Comparison of ENCODE assay signal across 14 mouse cellular contexts in the genomic region with DNA sequence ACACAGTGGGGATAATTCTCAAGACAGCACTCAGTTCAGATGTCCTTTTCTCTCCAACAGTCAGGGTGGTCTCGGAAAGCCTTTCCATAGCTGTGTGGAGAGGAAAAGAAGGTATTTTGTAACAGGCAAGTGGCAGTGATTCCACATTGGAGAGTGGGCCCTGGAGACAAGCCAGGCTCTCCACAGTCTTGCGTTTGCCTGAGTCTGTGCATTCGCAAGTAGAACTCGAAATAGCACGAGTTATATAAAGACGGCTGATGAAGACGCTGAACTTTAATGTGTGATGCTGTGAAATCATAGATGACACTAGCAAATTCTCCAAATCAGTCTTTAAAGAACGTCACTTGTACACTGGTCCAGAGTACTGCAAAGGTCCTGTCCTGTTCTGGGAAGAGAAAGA.
DNase-seq lines count a peak whose midpoint lies in the region; ATAC-seq and TF ChIP-seq lines count a peak whose summit lies in the region.
"Had no signal": no experiment of that assay in that cellular context is flagged by ENCODE, and none has a peak within 500 bp of the region (broad histone marks: within the 10 kb centered on the region; RNA-seq: fewer than 3 reads in every experiment).

No protein-coding gene starts in this region.

- ATAC-seq in embryonic facial prominence, embryonic 13.5 days (ENCODE audit: insufficient number of reproducible peaks, insufficient read depth, low FRiP score, low TSS enrichment, low read depth) = no peak
- ATAC-seq in liver, embryonic 12.5 days = no peak
- ATAC-seq: liver, postnatal 0 days had no signal

- TF ChIP-seq CTCF in olfactory bulb, adult 2 months (IDR thresholded peaks at IDR 0.05; ENCODE audit: insufficient read depth, low read depth, low read length) = no peak

- no peaks in the 10 kb centered on the region for H3K27me3 ChIP-seq in embryonic facial prominence, embryonic 13.5 days
- H3K27me3 ChIP-seq in embryonic facial prominence, embryonic 10.5 days (replicated peaks; ENCODE audit: low read depth, poor library complexity, severe bottlenecking) = no peaks in the 10 kb centered on the region
- H3K27me3 ChIP-seq in liver, embryonic 12.5 days (replicated peaks) = no peaks in the 10 kb centered on the region
- H3K27me3 ChIP-seq: midbrain, embryonic 12.5 days had no signal

- no peaks in the 10 kb centered on the region for H3K9me3 ChIP-seq in embryonic facial prominence, embryonic 13.5 days
- H3K9me3 ChIP-seq in embryonic facial prominence, embryonic 10.5 days = no peaks in the 10 kb centered on the region
- no peaks in the 10 kb centered on the region for H3K9me3 ChIP-seq in liver, embryonic 12.5 days (replicated peaks)
- H3K9me3 ChIP-seq: hindbrain, embryonic 10.5 days; midbrain, embryonic 12.5 days had no signal

- H3K4me1 ChIP-seq in embryonic facial prominence, embryonic 13.5 days = peaks cover 27% of the 10 kb centered on the region
- H3K4me1 ChIP-seq in embryonic facial prominence, embryonic 10.5 days = 0 out of 2 replicates have a peak, but pooled peaks cover 7% of the 10 kb centered on the region
- peaks cover 2% of the 10 kb centered on the region for H3K4me1 ChIP-seq in olfactory bulb, adult 2 months (ENCODE audit: control insufficient read depth, insufficient read depth, low read length)
- H3K4me1 ChIP-seq in liver, embryonic 12.5 days = no peaks in the 10 kb centered on the region
- H3K4me1 ChIP-seq: hindbrain, embryonic 10.5 days; midbrain, embryonic 12.5 days had no signal

- H3K9ac ChIP-seq in embryonic facial prominence, embryonic 13.5 days = no peak overlapping the region
- H3K9ac ChIP-seq in liver, embryonic 12.5 days = no peak overlapping the region
- H3K9ac ChIP-seq: liver, postnatal 0 days; midbrain, embryonic 12.5 days had no signal

- TF ChIP-seq POLR2A in olfactory bulb, adult 2 months (IDR thresholded peaks at IDR 0.05; ENCODE audit: insufficient read depth, low read depth, low read length) = no peak

- intact Hi-C loops in left cerebral cortex, postnatal 4 days (cut with DNase I) = loop anchor here (10.0 kb wide), 2 partner anchors 114 to 246 kb away; a partner anchor contains a TSS

- no peak for DNase-seq in embryonic facial prominence, embryonic 10.5 days (ENCODE audit: low spot score)
- DNase-seq in left cerebral cortex, adult 11 months (ENCODE audit: low spot score) = peak; percentile 72
- DNase-seq in left cerebral cortex, postnatal 4 days = no peak
- no peak for DNase-seq in thymus, postnatal 10 days (ENCODE audit: low spot score in 2 of 2)
- no peak for DNase-seq in spleen, adult 12 weeks (ENCODE audit: low spot score)
- DNase-seq: adrenal gland, postnatal 14 days; cerebellum, adult 9-11 months; liver, postnatal 0 days; thymus, postnatal 36 days had no signal

- H3K4me2 ChIP-seq in embryonic facial prominence, embryonic 13.5 days = peak overlapping the region; percentile 0; the same call in 1 of the 2 replicates
- H3K4me2 ChIP-seq in liver, embryonic 12.5 days = no peak overlapping the region
- H3K4me2 ChIP-seq: midbrain, embryonic 12.5 days had no signal

- WGBS in embryonic facial prominence, embryonic 13.5 days = 64% methylated on average over 8 of the region's 8 CpGs
- WGBS in embryonic facial prominence, embryonic 10.5 days = 93% methylated on average over 8 of the region's 8 CpGs
- 77% methylated on average over 8 of the region's 8 CpGs for WGBS in olfactory bulb, adult 2 months
- WGBS in liver, embryonic 12.5 days (ENCODE audit: insufficient replicate concordance) = 67% methylated on average over 8 of the region's 8 CpGs

- no peak overlapping the region for H3K4me3 ChIP-seq in embryonic facial prominence, embryonic 13.5 days
- no peak overlapping the region for H3K4me3 ChIP-seq in embryonic facial prominence, embryonic 10.5 days
- H3K4me3 ChIP-seq in olfactory bulb, adult 2 months (ENCODE audit: insufficient read depth, low read depth, low read length) = no peak overlapping the region
- no peak overlapping the region for H3K4me3 ChIP-seq in liver, embryonic 12.5 days
- H3K4me3 ChIP-seq: hindbrain, embryonic 10.5 days; midbrain, embryonic 12.5 days had no signal

- H3K36me3 ChIP-seq in embryonic facial prominence, embryonic 13.5 days = no peaks in the 10 kb centered on the region
- H3K36me3 ChIP-seq in embryonic facial prominence, embryonic 10.5 days (replicated peaks) = no peaks in the 10 kb centered on the region
- H3K36me3 ChIP-seq in liver, embryonic 12.5 days = no peaks in the 10 kb centered on the region
- H3K36me3 ChIP-seq: hindbrain, embryonic 10.5 days; midbrain, embryonic 12.5 days had no signal

- H3K27ac ChIP-seq in embryonic facial prominence, embryonic 13.5 days = peak overlapping the region; percentile 48; the same call in 1 of the 2 replicates
- H3K27ac ChIP-seq in embryonic facial prominence, embryonic 10.5 days (replicated peaks) = no peak overlapping the region
- H3K27ac ChIP-seq in olfactory bulb, adult 2 months (ENCODE audit: insufficient read depth, low read depth, low read length) = peak overlapping the region; percentile 34; the same call in 1 of the 2 replicates
- no peak overlapping the region for H3K27ac ChIP-seq in liver, embryonic 12.5 days
- H3K27ac ChIP-seq: hindbrain, embryonic 10.5 days; midbrain, embryonic 12.5 days had no signal

Comparison
In these comparisons a context has a peak if more than half of its experiments do, and no peak if none do; other contexts are left out.
1. H3K27ac ChIP-seq: peak in embryonic facial prominence, embryonic 13.5 days (single experiment) and olfactory bulb, adult 2 months (single experiment); none in embryonic facial prominence, embryonic 10.5 days (single experiment) and liver, embryonic 12.5 days (single experiment).